Mouse (Mus musculus) embryo, embryonic 10.5 days (tissue): ENCODE data around the gene Mmp12.
"Not testable (repeated sequence)": the region's sequence is repeated elsewhere in the genome, so short reads cannot be mapped to it uniquely, and the experiment has no call there.

Experiments
- DNase-seq: peaks from one replicate; pipeline ENCODE4 v3.0.0-alpha.2; 2015; ENCODE audit warnings: low spot score

The Mmp12 gene

DNA sequence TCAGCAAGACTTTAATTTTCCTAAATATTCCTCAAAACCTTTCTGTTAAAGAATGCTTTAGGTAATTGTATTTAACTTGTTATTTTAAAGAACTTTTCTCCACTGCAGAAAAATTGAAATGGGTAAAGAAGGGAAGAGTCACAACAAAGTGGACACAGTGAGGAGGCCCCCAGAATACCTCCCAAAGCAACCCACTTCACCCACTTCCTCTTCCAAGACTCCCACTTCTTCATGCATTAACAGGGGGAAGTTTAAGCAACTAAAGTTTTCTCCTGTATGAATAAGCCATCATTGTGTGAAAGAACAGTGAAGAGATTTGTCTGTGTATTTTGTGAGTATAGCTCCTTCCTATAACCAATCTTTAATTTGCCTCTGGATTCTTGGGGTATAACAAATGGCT, at the start of gene Mmp12:
Gene Mmp12, plus strand, starts transcription at position 275 of the 400 bp plus-strand sequence.
- DNase-seq = no peak

DNA sequence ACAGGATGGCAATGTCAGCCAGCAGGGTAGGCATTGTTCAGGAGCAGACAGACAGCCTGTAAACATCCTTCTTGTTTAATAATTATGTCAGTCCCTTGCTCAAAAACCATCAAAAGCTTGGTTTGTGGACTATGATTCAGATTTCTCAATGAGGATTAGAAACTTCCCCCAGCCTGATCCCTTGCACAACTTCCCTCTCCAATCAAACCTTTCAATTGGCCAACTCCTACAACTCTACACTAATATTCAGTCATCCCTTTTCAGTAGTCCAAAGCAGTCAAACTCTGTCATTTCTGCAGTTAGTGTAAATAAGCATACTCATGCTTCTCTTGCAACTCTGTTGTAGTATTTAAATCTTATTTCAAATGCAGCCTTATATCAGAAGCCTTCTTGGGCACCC, 12.3 kb upstream of the Mmp12 start:
- DNase-seq = no peak

DNA sequence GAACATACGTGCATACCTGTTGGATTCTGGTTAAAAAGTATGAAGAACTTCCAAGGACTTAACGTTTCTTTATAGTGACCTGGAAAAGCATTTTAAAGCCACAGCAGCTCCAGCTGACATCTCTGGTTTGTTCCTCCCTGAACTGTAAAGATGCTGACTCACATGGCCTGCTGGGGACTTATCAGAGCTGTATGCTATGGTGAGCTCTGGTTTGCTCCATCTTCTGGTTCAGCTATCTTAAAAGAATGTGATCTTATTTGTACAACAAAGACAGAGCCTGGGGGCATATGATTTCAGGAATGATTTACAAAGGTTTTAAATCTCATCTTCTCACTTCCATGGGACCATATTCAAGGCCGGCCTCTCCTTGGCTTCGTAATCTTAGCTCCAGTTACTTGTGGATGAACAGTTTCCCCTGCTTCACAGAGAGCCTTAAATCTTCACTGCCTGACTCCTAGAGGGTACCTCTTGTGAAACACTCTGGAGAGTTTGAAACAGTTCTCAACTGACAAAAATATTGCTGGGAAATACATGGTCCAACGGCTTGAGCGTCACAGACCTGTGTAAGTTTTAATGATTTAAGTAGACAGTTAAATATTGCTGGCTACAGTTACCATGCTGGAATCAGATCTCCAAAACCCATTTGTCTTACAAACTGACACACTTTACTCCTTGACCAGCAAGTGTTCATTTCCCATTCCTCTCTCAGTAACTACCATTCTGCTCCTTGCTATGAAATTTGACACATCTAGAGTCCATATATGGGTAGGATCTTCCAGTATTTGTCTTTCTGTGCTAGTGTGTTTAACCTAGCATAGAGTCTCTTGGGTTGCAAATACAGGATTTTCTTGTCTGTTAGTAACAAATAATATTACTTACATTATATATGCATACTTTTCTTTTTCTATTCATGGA, 8.2 kb upstream of the Mmp12 start:
- no peak for DNase-seq

DNA sequence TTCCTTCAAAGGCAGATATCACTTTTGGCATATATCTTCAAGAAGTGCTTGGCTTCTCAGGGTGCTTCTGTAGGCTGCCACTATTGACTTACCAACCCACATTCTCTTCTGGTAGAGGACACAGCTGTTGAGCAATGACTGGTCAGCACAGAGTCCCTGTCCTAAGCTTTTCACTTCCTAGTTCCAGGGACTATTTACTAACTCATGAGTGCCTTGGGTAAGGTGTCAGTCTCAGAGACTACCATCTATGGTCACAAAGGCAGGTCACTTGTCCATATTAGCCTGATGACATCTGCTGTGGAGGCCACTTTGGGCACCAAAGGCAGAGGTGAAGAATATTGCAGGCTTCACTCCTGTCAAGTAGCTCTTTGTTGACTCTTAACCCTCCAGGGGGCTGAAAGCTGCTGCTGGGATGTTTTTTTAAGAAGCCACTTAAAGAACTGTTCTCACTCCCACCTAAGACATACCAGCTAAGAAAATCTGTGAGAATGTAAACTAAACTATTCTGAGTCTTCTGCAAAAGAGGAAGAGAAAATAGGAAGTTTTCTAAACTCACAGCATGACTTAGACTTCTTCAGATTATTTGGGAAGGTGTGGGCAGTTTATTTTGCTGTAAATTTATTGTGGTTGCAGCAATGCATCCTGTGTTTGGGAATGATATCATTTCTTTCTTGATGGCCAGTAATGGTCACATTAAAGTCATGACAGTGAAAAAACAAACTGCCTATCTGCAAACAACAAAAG, 7.3 kb upstream of the Mmp12 start:
- DNase-seq = no peak

DNA sequence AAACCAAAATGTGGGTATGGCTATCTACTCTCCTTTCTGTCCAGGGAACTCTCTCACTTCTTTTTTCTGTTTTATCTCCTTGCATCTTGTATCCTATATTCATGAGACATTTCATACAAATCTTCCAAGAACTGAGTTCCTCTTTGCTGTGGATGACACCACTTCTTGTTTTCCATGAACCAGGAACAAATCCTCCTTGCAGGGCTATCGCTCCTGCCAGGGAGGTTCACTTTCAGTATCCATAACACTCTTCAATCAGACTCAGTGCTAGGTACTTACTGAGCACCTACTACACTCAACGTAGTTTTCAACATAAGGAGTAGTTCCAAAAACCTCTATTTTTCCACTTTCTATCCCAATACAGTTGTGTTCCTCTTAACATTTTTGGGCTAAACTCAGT, 1.3 kb downstream of the Mmp12 start:
- no peak for DNase-seq

DNA sequence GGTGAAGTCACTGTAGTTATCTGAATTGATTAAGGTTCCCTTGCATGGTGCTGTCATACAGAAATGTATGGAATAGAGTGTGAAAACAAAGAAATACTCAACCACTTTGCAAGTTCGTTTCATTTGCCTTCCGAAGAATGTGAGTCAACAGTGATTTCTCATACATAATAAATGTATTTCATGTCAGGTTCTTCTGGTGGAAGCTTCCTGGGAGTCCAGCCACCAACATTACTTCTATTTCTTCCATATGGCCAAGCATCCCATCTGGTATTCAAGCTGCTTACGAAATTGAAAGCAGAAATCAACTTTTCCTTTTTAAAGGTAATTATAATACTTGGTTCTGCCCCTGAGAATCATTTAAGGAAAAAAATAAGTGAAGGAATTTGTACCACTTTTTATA, 10.4 kb downstream of the Mmp12 start:
- DNase-seq = no peak

DNA sequence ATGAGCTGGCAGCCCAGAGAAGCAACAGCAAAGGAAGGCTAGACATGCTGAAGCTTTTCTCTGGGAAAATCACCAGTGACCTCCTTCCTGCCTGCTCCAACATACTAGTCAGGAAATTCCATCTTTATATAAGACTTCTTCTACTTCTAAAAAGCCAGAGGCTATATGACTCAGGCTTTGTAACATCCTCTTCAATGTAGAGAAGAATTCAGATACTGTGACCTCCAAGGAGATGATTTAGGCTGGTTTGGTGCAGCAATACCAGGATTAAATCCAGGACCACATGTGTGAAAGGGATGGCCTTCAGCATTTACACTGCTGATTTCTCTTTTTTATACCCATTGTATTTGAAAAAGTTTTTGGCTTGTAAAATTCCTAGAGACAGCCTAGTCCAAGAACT, 43.8 kb downstream of the Mmp12 start, which contains the start of gene Mmp1b:
Gene Mmp1b, minus strand, starts transcription at position 101 of the 400 bp plus-strand sequence.
- DNase-seq = no peak

DNA sequence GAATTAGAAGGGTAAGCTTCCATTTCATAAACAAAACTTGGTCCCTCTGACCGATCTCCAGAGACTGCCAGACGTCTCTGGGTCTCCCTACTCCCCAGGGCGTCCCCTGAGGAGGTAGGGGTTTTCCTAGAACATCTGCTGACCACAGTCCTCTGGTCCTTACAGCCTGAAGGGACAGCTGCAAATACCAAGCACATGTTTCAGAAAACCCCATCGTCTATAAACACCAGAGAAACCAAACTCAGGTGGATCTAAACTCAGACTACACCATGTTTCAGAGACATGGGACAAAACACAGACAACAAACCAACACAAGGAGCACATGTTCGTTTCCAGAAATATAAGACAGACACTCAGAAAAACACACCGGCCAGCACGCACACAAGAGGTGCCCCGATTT, 52.4 kb downstream of the Mmp12 start:
- not testable (repeated sequence) for DNase-seq
